ENCODE assay signal across 18 mouse cellular contexts in the genomic region with DNA sequence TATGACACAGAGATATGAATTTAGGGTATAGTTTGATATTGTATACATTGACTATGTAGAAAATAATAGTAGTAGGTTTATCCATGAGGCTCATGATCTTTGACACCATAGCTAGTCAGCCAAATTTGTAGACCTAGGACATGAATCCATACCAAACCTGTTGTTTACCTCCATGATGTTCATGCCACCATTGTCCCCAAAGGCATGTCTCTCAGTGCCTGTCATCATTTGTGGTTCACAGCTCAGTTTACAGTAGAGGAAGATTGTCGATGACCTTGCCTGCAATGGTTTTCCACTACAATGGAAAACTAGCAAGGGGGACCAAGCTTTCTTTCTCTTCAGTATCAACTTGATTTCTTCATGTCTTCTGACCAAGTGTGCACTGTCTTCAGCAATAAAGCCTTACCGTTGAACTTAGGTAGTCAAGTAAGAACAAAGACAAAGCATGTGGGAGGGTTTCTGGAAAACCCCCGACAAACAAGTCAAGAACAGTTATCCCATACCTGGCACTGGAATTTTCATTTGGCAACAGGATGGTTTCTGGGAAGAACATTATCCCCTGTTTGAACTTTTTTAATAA.
A peak's percentile ranks its signal among the peaks of the same experiment; 100 is the strongest.
DNase-seq lines count a peak whose midpoint lies in the region; ATAC-seq lines count a peak whose summit lies in the region.
"Had no signal": no experiment of that assay in that cellular context is flagged by ENCODE, and none has a peak within 500 bp of the region (broad histone marks: within the 10 kb centered on the region; RNA-seq: fewer than 3 reads in every experiment).

No protein-coding gene starts in this region.

- H3K9ac ChIP-seq in liver, embryonic 11.5 days (ENCODE audit: low read depth, low read length): no peak overlapping the region
- H3K9ac ChIP-seq: hindbrain, embryonic 12.5 days; kidney, embryonic 15.5 days; limb, embryonic 12.5 days; midbrain, embryonic 15.5 days had no signal

- 74% methylated on average over 3 of the region's 3 CpGs for WGBS in liver, embryonic 11.5 days

- intact Hi-C loops in left cerebral cortex, postnatal 10 days (cut with DNase I): no loop called here

- no peaks in the 10 kb centered on the region for H3K4me1 ChIP-seq in liver, embryonic 11.5 days (replicated peaks; ENCODE audit: control insufficient read depth, insufficient read depth, low read length)
- H3K4me1 ChIP-seq: hindbrain, embryonic 12.5 days; kidney, embryonic 15.5 days; limb, embryonic 12.5 days; midbrain, embryonic 15.5 days had no signal

- H3K27me3 ChIP-seq in liver, embryonic 11.5 days (replicated peaks; ENCODE audit: control insufficient read depth, insufficient read depth, low read length): no peaks in the 10 kb centered on the region
- H3K27me3 ChIP-seq: hindbrain, embryonic 12.5 days; kidney, embryonic 15.5 days; limb, embryonic 12.5 days; midbrain, embryonic 15.5 days had no signal

- H3K9me3 ChIP-seq in liver, embryonic 11.5 days (ENCODE audit: control insufficient read depth, low read length): no peaks in the 10 kb centered on the region
- H3K9me3 ChIP-seq: G1E; hindbrain, embryonic 12.5 days; kidney, embryonic 15.5 days; limb, embryonic 12.5 days; midbrain, embryonic 15.5 days had no signal

- DNase-seq in liver, embryonic 11.5 days (ENCODE audit: low spot score): no peak
- no peak for DNase-seq in liver
- DNase-seq in MN1 (ENCODE audit: low spot score): peak; percentile 50
- DNase-seq in gastrocnemius, adult 18-20 months (ENCODE audit: low spot score): no peak
- no peak for DNase-seq in thymus, postnatal 36 days
- no peak for DNase-seq in left cerebral cortex, postnatal 10 days (ENCODE audit: extremely low spot score in 1 of 2, low spot score in 2 of 2)
- DNase-seq: adrenal gland, postnatal 10 days; cerebellum, adult 9-10 months; lung, adult 18-20 months; right cerebral cortex, adult 18-20 months had no signal

- no peak overlapping the region for H3K4me2 ChIP-seq in liver, embryonic 11.5 days
- H3K4me2 ChIP-seq: hindbrain, embryonic 12.5 days; kidney, embryonic 15.5 days; limb, embryonic 12.5 days; midbrain, embryonic 15.5 days had no signal

- ATAC-seq in liver, embryonic 11.5 days (replicated peaks; ENCODE audit: low FRiP score): peak; percentile 56; the same call in 1 of the 2 replicates
- peak; percentile 86 for ATAC-seq in erythroid progenitor cell, adult 5-6 weeks (replicated peaks; ENCODE audit: low FRiP score, poor library complexity, severe bottlenecking)
- ATAC-seq in megakaryocyte progenitor cell, adult 5-6 weeks (replicated peaks; ENCODE audit: poor library complexity): peak; percentile 89
- ATAC-seq: midbrain, embryonic 15.5 days had no signal

- H3K4me3 ChIP-seq in liver, embryonic 11.5 days (ENCODE audit: low read depth, low read length): no peak overlapping the region
- H3K4me3 ChIP-seq: hindbrain, embryonic 12.5 days; kidney, embryonic 15.5 days; limb, embryonic 12.5 days; midbrain, embryonic 15.5 days had no signal

- H3K27ac ChIP-seq in liver, embryonic 11.5 days (ENCODE audit: low read depth, low read length): no peak overlapping the region
- H3K27ac ChIP-seq: hindbrain, embryonic 12.5 days; kidney, embryonic 15.5 days; limb, embryonic 12.5 days; macrophage; midbrain, embryonic 15.5 days had no signal

- no peaks in the 10 kb centered on the region for H3K36me3 ChIP-seq in liver, embryonic 11.5 days (ENCODE audit: control insufficient read depth, insufficient read depth, low read length)
- H3K36me3 ChIP-seq: G1E; hindbrain, embryonic 12.5 days; kidney, embryonic 15.5 days; limb, embryonic 12.5 days; midbrain, embryonic 15.5 days had no signal
